Mouse (Mus musculus) olfactory bulb, adult 2 months (tissue): ENCODE data around the gene Gldn.

Experiments used
- CTCF ChIP-seq: fragments of 200-500 bp; IDR thresholded peaks from 2 replicates; pipeline ENCODE4 v1.5.1; 2012; ENCODE audit warnings: low read depth, mild to moderate bottlenecking, low read length, moderate library complexity; ENCODE audit not compliant: insufficient read depth
- POLR2A ChIP-seq: fragments of 200-500 bp; IDR thresholded peaks from 2 replicates; pipeline ENCODE4 v1.6.1; 2012; ENCODE audit warnings: mild to moderate bottlenecking, low read depth, low read length, moderate library complexity; ENCODE audit not compliant: insufficient read depth

DNA sequence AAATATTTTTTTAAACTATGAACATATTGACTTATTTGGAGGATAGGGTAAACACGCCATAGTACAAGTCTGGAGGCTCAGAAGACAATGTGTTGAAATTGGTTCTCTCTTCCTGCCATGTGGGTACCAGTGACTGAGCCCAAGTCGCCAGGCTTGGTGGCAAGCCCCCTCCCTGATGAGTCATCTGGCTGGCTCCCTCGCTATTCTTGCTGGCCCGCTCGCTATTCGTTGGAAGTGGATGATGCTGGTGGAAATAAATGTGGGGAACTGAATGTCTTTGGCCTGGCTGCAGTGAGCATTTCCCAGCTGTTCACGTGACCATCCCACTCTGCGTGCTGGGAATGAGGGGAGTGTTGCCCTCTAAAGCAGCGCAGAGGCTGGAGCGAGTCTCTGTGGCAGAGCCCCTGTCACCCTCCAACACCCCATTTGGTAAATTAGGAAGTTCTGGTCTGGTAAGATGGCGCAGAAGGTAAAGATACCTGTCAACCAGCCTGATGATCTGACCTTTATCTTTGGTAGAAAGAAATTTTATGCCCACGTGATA, 7.2 kb upstream of the Gldn start:
- no peak for TF ChIP-seq POLR2A
- TF ChIP-seq CTCF: no peak
